Mouse (Mus musculus) E14TG2a.4 (cell line): ENCODE measurements at regions not wholly inside any gene's neighbourhood (a gene's known extent, or its start where the extent isn't known, plus 50 kb on each side); places are given as distances from the start of the nearest gene placed in this dataset.

Source experiments
- CTCF ChIP-seq: conservative IDR thresholded peaks from 2 replicates; pipeline ENCODE4 v1.5.1; 2014; ENCODE audit warnings: low read length
- NANOG ChIP-seq: IDR thresholded peaks from 2 replicates; pipeline ENCODE4 v1.6.1; 2014; ENCODE audit warnings: borderline replicate concordance, low read length, mixed read lengths
- POU5F1 ChIP-seq: IDR thresholded peaks from 2 replicates; pipeline ENCODE4 v1.6.1; 2014; ENCODE audit warnings: low read length, borderline replicate concordance

GRCm38 (mm10) chr6:67791393-67791792, 255.8 kb upstream of the Tacstd2 start:
- TF ChIP-seq CTCF = no peak
- TF ChIP-seq POU5F1 = no peak
- no peak for TF ChIP-seq NANOG
